Mouse (Mus musculus) cerebellum, adult 2 months (tissue): ENCODE results near the gene Pias4. TPM values are rescaled to one million over a fixed set of nuclear protein-coding genes. Genes with fewer than 3 reads are reported as not detected.

Experiments used
- DNase-seq, 2 experiments: peaks; one replicate each; pipeline ENCODE4 v3.0.0; 2021
- H3K27ac ChIP-seq: fragments of 200-500 bp; 2 replicates; pipeline ENCODE4 v1.5.1; 2012; ENCODE audit warnings: low read length, control low read depth, inconsistent platforms; ENCODE audit not compliant: insufficient read depth
- H3K27me3 ChIP-seq: fragments of 200-500 bp; 2 replicates; pipeline ENCODE4 v1.6.1; 2012; ENCODE audit warnings: inconsistent platforms, mild to moderate bottlenecking, low read length, moderate library complexity; ENCODE audit not compliant: control insufficient read depth, insufficient read depth
- H3K4me1 ChIP-seq: fragments of 200-500 bp; 2 replicates; pipeline ENCODE4 v1.6.1; 2011; ENCODE audit warnings: low read length; ENCODE audit not compliant: control insufficient read depth, insufficient read depth
- H3K4me3 ChIP-seq: fragments of 200-500 bp; replicated peaks from 2 replicates; pipeline ENCODE3; 2011; ENCODE audit warnings: mild to moderate bottlenecking, low read depth, low read length, control low read depth; ENCODE audit not compliant: insufficient read depth
- CTCF ChIP-seq: fragments of 200-500 bp; IDR thresholded peaks from 2 replicates; pipeline ENCODE4 v1.5.1; 2011; ENCODE audit warnings: low read depth, mild to moderate bottlenecking, control low read depth, low read length, moderate library complexity, borderline replicate concordance; ENCODE audit not compliant: insufficient read depth
- POLR2A ChIP-seq: fragments of 200-500 bp; IDR thresholded peaks from 2 replicates; pipeline ENCODE4 v1.6.1; 2011; ENCODE audit warnings: low read length, control low read depth, borderline replicate concordance; ENCODE audit not compliant: insufficient read depth
- WGBS: fragments of 180-500 bp; shearing (Covaris S2); methylation state at CpG from one replicate; pipeline ENCODE4 v1.1.7; 2018; 5-methylcytosine and 5-hydroxymethylcytosine counted together
- polyA plus RNA-seq: library from polyadenylated mRNA; depleted of rRNA; stranded (reverse); fragments of >200 nt; gene quantifications from 2 replicates; pipeline ENCODE4 v1.2.3, GENCODE M21; 2012; rRNA removed

The Pias4 gene
- polyA plus RNA-seq, 1 experiment: 34.8 TPM

DNA sequence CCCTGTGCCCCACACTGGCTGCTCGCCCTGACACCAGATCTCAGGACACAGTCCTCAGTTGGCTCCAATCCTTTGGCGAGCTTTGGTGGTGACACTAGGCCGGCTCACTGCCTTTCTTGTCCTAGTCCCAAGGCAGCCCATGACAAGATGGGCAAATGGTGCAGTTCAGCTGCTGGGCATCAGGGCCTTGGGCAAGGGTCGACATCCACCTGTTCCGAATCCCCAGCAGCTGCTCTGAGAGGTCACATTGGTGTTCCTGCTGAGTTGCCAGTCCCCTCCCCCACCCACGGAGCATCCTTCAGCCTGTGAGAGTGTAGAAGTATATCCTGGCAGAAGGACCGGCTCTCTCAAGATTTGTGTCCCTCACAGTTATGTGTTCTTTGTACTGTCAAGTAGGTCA is 47.1 kb downstream of the Pias4 start:
- no peaks in the 10 kb centered on the region for H3K27me3 ChIP-seq
- H3K27ac ChIP-seq: no peak overlapping the region
- H3K4me3 ChIP-seq: no peak overlapping the region
- no peak for DNase-seq
- TF ChIP-seq CTCF: no peak
- TF ChIP-seq POLR2A: no peak
- WGBS: 34% methylated on average over 7 of the region's 7 CpGs
- peaks cover 9% of the 10 kb centered on the region for H3K4me1 ChIP-seq

DNA sequence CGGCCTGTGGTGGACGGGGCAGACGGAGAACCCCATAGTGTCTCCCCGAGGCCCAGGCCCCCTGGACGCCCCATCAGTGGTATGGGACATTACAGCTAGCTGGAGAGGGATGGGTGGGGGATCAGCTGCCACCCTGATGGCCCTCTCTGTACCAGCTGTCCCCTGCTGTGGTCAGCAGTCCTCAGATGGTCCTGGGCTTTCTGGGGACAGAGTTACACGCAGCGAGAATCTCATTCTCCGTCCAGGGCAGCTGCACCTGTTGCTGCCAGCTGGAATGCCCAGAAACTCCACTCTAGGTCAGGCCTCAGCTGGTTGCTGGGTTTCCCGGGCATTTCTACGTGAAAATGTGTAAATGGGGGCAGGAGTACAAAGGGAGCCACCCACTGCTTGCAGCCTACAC is 48.1 kb downstream of the Pias4 start:
- H3K4me1 ChIP-seq: no peaks in the 10 kb centered on the region
- no peak for DNase-seq
- no peak overlapping the region for H3K27ac ChIP-seq
- no peaks in the 10 kb centered on the region for H3K27me3 ChIP-seq
- H3K4me3 ChIP-seq: no peak overlapping the region
- TF ChIP-seq CTCF (no peak), POLR2A (no peak)
- 76% methylated on average over 10 of the region's 10 CpGs for WGBS

DNA sequence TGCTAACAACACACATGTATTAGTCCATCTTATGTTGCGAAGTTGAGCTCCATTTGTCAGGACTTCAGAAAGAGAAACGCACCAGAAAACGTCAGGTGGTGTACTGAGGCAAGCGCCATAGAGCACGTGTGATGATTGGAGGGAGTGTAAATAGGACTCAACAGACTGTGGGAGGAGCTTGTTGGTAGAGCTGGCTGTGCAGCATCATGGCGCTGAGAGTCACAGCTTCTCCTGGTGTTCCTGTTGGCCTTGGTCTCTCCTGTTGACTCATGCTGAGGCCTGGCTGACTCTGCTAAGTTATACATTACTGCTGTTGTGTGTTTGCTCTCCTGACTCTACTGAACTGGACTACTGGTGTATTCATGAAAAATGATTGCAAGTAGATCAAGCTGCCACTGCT is 54.8 kb downstream of the Pias4 start:
- Histone ChIP-seq H3K27ac (no peak overlapping the region), H3K27me3 (no peaks in the 10 kb centered on the region), H3K4me3 (no peak overlapping the region), H3K4me1 (peaks cover 22% of the 10 kb centered on the region)
- WGBS: 81% methylated on average over 6 of the region's 6 CpGs
- DNase-seq: no peak
- no peak for TF ChIP-seq POLR2A
- no peak for TF ChIP-seq CTCF

DNA sequence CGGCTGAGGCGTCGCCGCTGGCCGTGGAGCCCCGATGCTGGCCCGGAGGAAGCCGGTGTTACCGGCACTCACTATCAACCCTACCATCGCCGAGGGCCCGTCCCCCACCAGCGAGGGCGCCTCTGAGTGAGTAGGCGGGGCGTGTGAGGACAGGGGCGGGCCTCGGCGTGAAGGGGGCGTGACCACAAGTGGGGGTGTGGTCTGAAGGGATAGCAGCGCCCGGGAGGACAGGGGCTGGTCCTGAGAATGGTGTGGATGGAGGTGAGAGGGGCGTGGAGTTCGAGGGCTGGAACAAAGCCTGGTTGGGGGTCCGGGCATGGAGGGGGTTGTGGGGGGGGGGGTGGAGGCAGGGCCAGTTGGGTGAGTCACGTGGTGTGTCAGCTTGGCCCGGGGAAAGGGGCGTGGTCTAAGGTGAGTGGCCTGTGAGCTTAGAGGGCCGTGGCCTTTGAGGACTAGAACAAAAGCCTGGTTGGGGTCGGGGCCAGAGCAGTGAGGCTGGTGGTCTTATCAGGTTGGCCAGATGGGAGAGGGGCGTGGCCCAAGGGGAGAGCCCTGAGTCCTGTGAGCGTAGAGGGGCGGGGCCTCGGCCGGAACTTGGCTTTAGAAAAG is 61.5 kb downstream of the Pias4 start:
- Histone ChIP-seq H3K4me1 (peaks cover 34% of the 10 kb centered on the region), H3K27ac (peak overlapping the region; percentile 78), H3K4me3 (peak overlapping the region; percentile 69), H3K27me3 (no peaks in the 10 kb centered on the region)
- 2% methylated on average over 35 of the region's 35 CpGs for WGBS
- TF ChIP-seq CTCF (no peak), POLR2A (no peak)
- peak; percentile 77 to 83 for DNase-seq

DNA sequence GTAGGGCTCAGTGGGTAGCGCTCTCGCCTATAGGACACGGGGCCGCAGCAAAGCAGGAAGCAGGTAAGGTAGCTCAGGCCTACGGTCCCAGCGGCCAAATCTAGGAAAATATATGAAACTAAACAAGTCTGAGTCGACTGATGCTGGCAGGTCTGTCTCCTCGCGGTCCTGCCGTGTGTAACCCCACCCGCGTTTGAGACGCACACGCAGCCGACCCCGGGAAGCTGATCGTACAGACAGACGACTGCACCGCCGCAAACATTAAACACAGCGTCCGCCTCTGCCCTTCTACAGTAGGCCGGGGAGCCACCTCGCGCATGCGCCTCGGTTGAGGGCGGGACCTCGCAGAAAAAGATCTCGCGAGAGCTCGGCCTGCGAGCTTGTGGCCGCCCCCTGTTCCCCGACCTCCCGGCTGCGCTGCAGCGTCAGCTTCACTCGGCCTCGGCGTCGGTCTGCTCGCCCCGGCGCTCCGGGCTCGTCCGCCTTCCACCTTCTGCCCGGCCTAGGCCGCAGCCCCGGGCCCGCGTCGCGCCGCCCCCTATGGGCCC is 62.1 kb downstream of the Pias4 start, which contains the start of gene Map2k2:
Gene Map2k2 (plus strand): TSS at position 351 of the 548 bp plus-strand sequence.
- TF ChIP-seq CTCF (no peak), POLR2A (peak; percentile 99)
- Histone ChIP-seq H3K4me3 (peak within 1 kb of the TSS; percentile 69), H3K27ac (peak within 1 kb of the TSS; percentile 78), H3K4me1 (peaks cover 33% of the 10 kb centered on the region), H3K27me3 (no peaks in the 10 kb centered on the region)
- WGBS: under 1% methylated on average over 56 of the region's 56 CpGs
- peak; percentile 96 to 97 for DNase-seq

Other genes starting within 250 kb of the Pias4 start
- 39.0 and 42.8 TPM in 2 replicates for gene Lmnb2, start 249.7 kb downstream of the Pias4 start, polyA plus RNA-seq
- 30.6 and 33.3 TPM in 2 replicates for gene Gadd45b, start 237.8 kb downstream of the Pias4 start, polyA plus RNA-seq
- 21.0 and 23.0 TPM in 2 replicates for gene Gng7, start 153.0 kb downstream of the Pias4 start, polyA plus RNA-seq
- 126 and 136 TPM in 2 replicates for gene Diras1, start 142.3 kb downstream of the Pias4 start, polyA plus RNA-seq
- 75.2 and 77.0 TPM in 2 replicates for gene Slc39a3, start 130.5 kb downstream of the Pias4 start, polyA plus RNA-seq
- gene Sgta, start 107.7 kb downstream of the Pias4 start, polyA plus RNA-seq: 231 and 240 TPM in 2 replicates
- gene Thop1, start 97.9 kb downstream of the Pias4 start, polyA plus RNA-seq: 54.7 and 55.3 TPM in 2 replicates
- gene Creb3l3, start 69.0 kb downstream of the Pias4 start, polyA plus RNA-seq: 0.33 and 0.41 TPM in 2 replicates
- 161 and 187 TPM in 2 replicates for gene Map2k2, start 62.0 kb downstream of the Pias4 start, polyA plus RNA-seq
- gene Zbtb7a, start 32.7 kb downstream of the Pias4 start, polyA plus RNA-seq: 61.6 and 62.9 TPM in 2 replicates
- 1,163 and 1,164 TPM in 2 replicates for gene Eef2, start 8.7 kb upstream of the Pias4 start, polyA plus RNA-seq
- 70.7 and 73.0 TPM in 2 replicates for gene Dapk3, start 15.1 kb upstream of the Pias4 start, polyA plus RNA-seq
- not detected in 2 replicates for gene 4930442H23Rik, start 15.9 kb upstream of the Pias4 start, polyA plus RNA-seq
- 0.16 and 0.33 TPM in 2 replicates for gene Nmrk2, start 34.1 kb upstream of the Pias4 start, polyA plus RNA-seq
- gene Atcay, start 62.9 kb upstream of the Pias4 start, polyA plus RNA-seq: 115 and 122 TPM in 2 replicates
- gene Zfr2, start 65.2 kb upstream of the Pias4 start, polyA plus RNA-seq: 77.6 and 79.6 TPM in 2 replicates
- gene Matk, start 85.0 kb upstream of the Pias4 start, polyA plus RNA-seq: 124 and 141 TPM in 2 replicates
- 81.4 and 84.9 TPM in 2 replicates for gene Mrpl54, start 99.0 kb upstream of the Pias4 start, polyA plus RNA-seq
- 61.8 and 63.9 TPM in 2 replicates for gene Apba3, start 99.0 kb upstream of the Pias4 start, polyA plus RNA-seq
- gene Tjp3, start 123.7 kb upstream of the Pias4 start, polyA plus RNA-seq: 0.51 and 1.2 TPM in 2 replicates
- gene Pip5k1c, start 125.0 kb upstream of the Pias4 start, polyA plus RNA-seq: 288 and 314 TPM in 2 replicates
- gene Cactin, start 153.2 kb upstream of the Pias4 start, polyA plus RNA-seq: 36.3 and 36.9 TPM in 2 replicates
- 2.2 and 3.2 TPM in 2 replicates for gene Tbxa2r, start 160.8 kb upstream of the Pias4 start, polyA plus RNA-seq
- 0.97 and 1.0 TPM in 2 replicates for gene Gipc3, start 175.3 kb upstream of the Pias4 start, polyA plus RNA-seq
- gene Hmg20b, start 182.6 kb upstream of the Pias4 start, polyA plus RNA-seq: 42.7 and 43.4 TPM in 2 replicates
- 34.8 and 35.0 TPM in 2 replicates for gene Mfsd12, start 189.6 kb upstream of the Pias4 start, polyA plus RNA-seq
- gene 4930404N11Rik, start 197.9 kb upstream of the Pias4 start, polyA plus RNA-seq: 0.24 and 0.36 TPM in 2 replicates
- 75.8 and 81.5 TPM in 2 replicates for gene Fzr1, start 210.6 kb upstream of the Pias4 start, polyA plus RNA-seq
- 87.7 and 93.1 TPM in 2 replicates for gene Dohh, start 216.5 kb upstream of the Pias4 start, polyA plus RNA-seq
- gene Gm48551, start 216.5 kb upstream of the Pias4 start, polyA plus RNA-seq: 10.2 and 10.8 TPM in 2 replicates
- gene Gm48552, start 221.1 kb upstream of the Pias4 start, polyA plus RNA-seq: 10.7 and 13.8 TPM in 2 replicates
- 1.2 and 1.7 TPM in 2 replicates for gene Smim24, start 225.1 kb upstream of the Pias4 start, polyA plus RNA-seq